Comparison of ENCODE assay signal across 28 mouse cellular contexts in the genomic region with DNA sequence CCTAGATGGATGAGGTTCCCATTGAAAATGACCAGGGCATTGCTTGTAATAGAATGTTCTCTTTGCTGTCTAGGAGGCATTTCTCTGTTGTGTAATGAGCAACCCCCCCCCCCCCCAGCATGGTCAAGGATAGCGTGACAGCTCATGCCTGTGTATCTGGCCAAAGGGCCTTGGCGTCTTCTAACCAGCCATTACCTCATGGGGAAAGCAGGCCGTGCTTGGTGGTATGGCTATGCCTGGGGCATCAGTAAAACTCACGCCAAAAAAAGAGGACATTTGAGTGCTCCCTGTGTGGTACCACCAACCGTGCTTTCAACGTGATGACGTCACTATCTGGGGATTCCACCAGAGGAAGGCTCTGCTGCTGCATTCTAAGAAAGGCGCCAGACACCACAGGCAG. TPM values are rescaled to one million over a fixed set of nuclear protein-coding genes. Genes with fewer than 3 reads are reported as not detected.
DNase-seq lines count a peak whose midpoint lies in the region; ATAC-seq and TF ChIP-seq lines count a peak whose summit lies in the region.
"Had no signal": no experiment of that assay in that cellular context is flagged by ENCODE, and none has a peak within 500 bp of the region (broad histone marks: within the 10 kb centered on the region; RNA-seq: fewer than 3 reads in every experiment).

No protein-coding gene starts in this region.

- no peak overlapping the region for H3K4me3 ChIP-seq in left cerebral cortex, adult 2 months
- H3K4me3 ChIP-seq: embryonic facial prominence, embryonic 13.5 days; forebrain, embryonic 10.5 days; forebrain, embryonic 13.5 days; heart, embryonic 12.5 days; heart, embryonic 15.5 days had no signal

- no peak for ATAC-seq in erythroblast, adult 5-6 weeks (replicated peaks; ENCODE audit: low FRiP score, poor library complexity, severe bottlenecking)
- ATAC-seq: forebrain, embryonic 13.5 days; forebrain, embryonic 16.5 days; hindbrain, postnatal 0 days; inflammation-experienced regulatory T-cells, adult 6 months; intestine, postnatal 0 days had no signal

- H3K27ac ChIP-seq in left cerebral cortex, adult 2 months = no peak overlapping the region
- H3K27ac ChIP-seq: embryonic facial prominence, embryonic 13.5 days; forebrain, embryonic 10.5 days; forebrain, embryonic 13.5 days; heart, embryonic 15.5 days; hindbrain, embryonic 14.5 days; hindbrain, postnatal 0 days had no signal

- TF ChIP-seq CTCF in left cerebral cortex, adult 2 months (IDR thresholded peaks at IDR 0.05) = no peak

- DNase-seq in heart, adult 11 months = peak; percentile 81
- no peak for DNase-seq in heart, postnatal 4 days
- peak; percentile 63 for DNase-seq in adrenal gland, adult 2 months
- peak; percentile 57 for DNase-seq in adrenal gland, postnatal 14 days
- no peak for DNase-seq in left cerebral cortex, adult 2 months (ENCODE audit: extremely low spot score in 1 of 2, low spot score in 2 of 2)
- no peak for DNase-seq in cerebellum, adult 11 months
- DNase-seq: B cell, adult 2 months; cerebellum, adult 18-20 months; cerebellum, adult 9-10 months; gastrocnemius, postnatal 10 days; gastrocnemius, postnatal 36 days; heart, postnatal 10 days; heart, postnatal 36 days; kidney, adult 2 months had no signal

- intact Hi-C loops in left cerebral cortex, adult 2 months (cut with DNase I) = no loop called here

RNA-seq across cellular contexts. Expression of gene Scn10a, which starts 28.1 kb away (rescaled TPM):
- total RNA-seq in heart, postnatal 4 days (2021) = 1 to 10 TPM; 1.7 to 1.8 TPM
- not detected for total RNA-seq in adrenal gland, adult 2 months (2021)
- polyA plus RNA-seq in adrenal gland, adult 2 months (2012; rRNA removed) = not detected in 2 replicates
- not detected in 2 replicates for total RNA-seq in adrenal gland, postnatal 14 days (2021)
- total RNA-seq in erythroblast, adult 5-6 weeks (2015; ENCODE audit: low replicate concordance) = not detected in 2 replicates
- not detected in 2 replicates for total RNA-seq in erythroblast, adult 5-6 weeks (2017; ENCODE audit: low replicate concordance)
- total RNA-seq in left cerebral cortex, adult 2 months (2021) = under 1 TPM; 0.14 to 0.20 TPM
- total RNA-seq: common myeloid progenitor, adult 5-6 weeks; gastrocnemius, adult 18-20 months; gastrocnemius, postnatal 10 days; gastrocnemius, postnatal 36 days had no signal
- polyA plus RNA-seq: embryonic facial prominence, embryonic 13.5 days; forebrain, embryonic 10.5 days; forebrain, embryonic 13.5 days; hindbrain, embryonic 14.5 days; hindbrain, postnatal 0 days; inflammation-experienced regulatory T-cells, adult 6 months; intestine, postnatal 0 days; kidney, adult 2 months; kidney, embryonic 14.5 days had no signal

Comparison
In these comparisons a context has a peak if more than half of its experiments do, and no peak if none do; other contexts are left out.
1. DNase-seq: peak in heart, adult 11 months (single experiment), adrenal gland, adult 2 months (single experiment) and adrenal gland, postnatal 14 days (single experiment); none in heart, postnatal 4 days (single experiment), left cerebral cortex, adult 2 months (0 of 2) and cerebellum, adult 11 months (single experiment).